Mouse (Mus musculus): Measurements from ENCODE around the gene Cnih3. TPM values are rescaled to one million over a fixed set of nuclear protein-coding genes. Genes with fewer than 3 reads are reported as not detected.

Cnih3 gene
- polyA plus RNA-seq, 1 experiment from 2014 or later: 1.9 TPM

DNA sequence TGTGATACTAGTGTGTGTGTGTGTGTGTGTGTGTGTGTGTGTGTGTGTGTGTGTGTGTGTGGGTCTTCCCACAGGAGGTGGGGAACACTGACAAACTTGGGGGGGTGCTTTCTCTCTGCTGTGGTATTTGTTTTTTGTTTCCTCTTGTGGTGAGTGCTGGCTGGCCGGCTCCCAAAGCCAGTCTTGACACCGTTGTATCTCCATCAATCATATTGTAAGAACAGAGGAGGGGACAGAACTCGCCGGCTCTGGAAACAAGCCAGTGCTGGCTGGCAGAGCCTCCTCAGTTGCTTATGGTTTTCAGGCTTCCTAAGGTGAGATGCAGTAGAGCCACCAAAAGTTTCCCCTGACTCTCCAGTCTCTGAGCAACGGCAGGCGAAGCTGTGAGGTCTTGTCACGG lies 6.1 kb downstream of the Cnih3 start:
- no peaks in the 10 kb centered on the region for H3K36me3 ChIP-seq (ENCODE audit: control insufficient read depth, insufficient read depth, low read length)
- no peaks in the 10 kb centered on the region for H3K9me3 ChIP-seq (ENCODE audit: control insufficient read depth, low read length)
- no peak overlapping the region for H3K27ac ChIP-seq (ENCODE audit: low read depth, low read length)
- no peak overlapping the region for H3K9ac ChIP-seq (ENCODE audit: low read length)
- ATAC-seq (replicated peaks; ENCODE audit: low FRiP score) (no peak), DNase-seq (ENCODE audit: low spot score) (no peak)
- 88% methylated on average over 7 of the region's 7 CpGs for WGBS
- H3K4me2 ChIP-seq (ENCODE audit: low read depth, low read length, severe bottlenecking): no peak overlapping the region
- H3K27me3 ChIP-seq (ENCODE audit: control insufficient read depth, insufficient read depth, low read length): peaks cover 7% of the 10 kb centered on the region
- H3K4me3 ChIP-seq (ENCODE audit: low read depth, low read length): no peak overlapping the region
- peaks cover 3% of the 10 kb centered on the region; the same call in 1 of the 2 replicates for H3K4me1 ChIP-seq (replicated peaks; ENCODE audit: control insufficient read depth, insufficient read depth, low read length)

GRCm38 (mm10) chr1:181360732-181361131 lies 8.3 kb downstream of the Cnih3 start:
- no peaks in the 10 kb centered on the region for H3K9me3 ChIP-seq (ENCODE audit: control insufficient read depth, low read length)
- whole genome bisulfite sequencing: 83% methylated on average over 3 of the region's 3 CpGs
- no peak overlapping the region for H3K27ac ChIP-seq (ENCODE audit: low read depth, low read length)
- no peak overlapping the region for H3K9ac ChIP-seq (ENCODE audit: low read length)
- DNase-seq (ENCODE audit: low spot score): no peak
- H3K27me3 ChIP-seq (ENCODE audit: control insufficient read depth, insufficient read depth, low read length): no peaks in the 10 kb centered on the region
- H3K4me2 ChIP-seq (ENCODE audit: low read depth, low read length, severe bottlenecking): no peak overlapping the region
- no peak for ATAC-seq (replicated peaks; ENCODE audit: low FRiP score)
- H3K36me3 ChIP-seq (ENCODE audit: control insufficient read depth, insufficient read depth, low read length): no peaks in the 10 kb centered on the region
- no peaks in the 10 kb centered on the region for H3K4me1 ChIP-seq (replicated peaks; ENCODE audit: control insufficient read depth, insufficient read depth, low read length)
- H3K4me3 ChIP-seq (ENCODE audit: low read depth, low read length): no peak overlapping the region

- ATAC-seq (replicated peaks; ENCODE audit: low FRiP score) (no peak), DNase-seq (ENCODE audit: low spot score) (no peak)
- H3K4me2 ChIP-seq (ENCODE audit: low read depth, low read length, severe bottlenecking): no peak overlapping the region
- peaks cover 4% of the 10 kb centered on the region; the same call in 1 of the 2 replicates for H3K4me1 ChIP-seq (replicated peaks; ENCODE audit: control insufficient read depth, insufficient read depth, low read length)
- H3K27ac ChIP-seq (ENCODE audit: low read depth, low read length): no peak overlapping the region
- H3K9me3 ChIP-seq (ENCODE audit: control insufficient read depth, low read length): no peaks in the 10 kb centered on the region
- WGBS: 86% methylated on average over 4 of the region's 4 CpGs
- no peaks in the 10 kb centered on the region for H3K36me3 ChIP-seq (ENCODE audit: control insufficient read depth, insufficient read depth, low read length)
- no peak overlapping the region for H3K9ac ChIP-seq (ENCODE audit: low read length)
- H3K27me3 ChIP-seq (ENCODE audit: control insufficient read depth, insufficient read depth, low read length): no peaks in the 10 kb centered on the region
- no peak overlapping the region for H3K4me3 ChIP-seq (ENCODE audit: low read depth, low read length)
Measured at GRCm38 (mm10) chr1:181364025-181364424, 11.6 kb downstream of the Cnih3 start.

DNA sequence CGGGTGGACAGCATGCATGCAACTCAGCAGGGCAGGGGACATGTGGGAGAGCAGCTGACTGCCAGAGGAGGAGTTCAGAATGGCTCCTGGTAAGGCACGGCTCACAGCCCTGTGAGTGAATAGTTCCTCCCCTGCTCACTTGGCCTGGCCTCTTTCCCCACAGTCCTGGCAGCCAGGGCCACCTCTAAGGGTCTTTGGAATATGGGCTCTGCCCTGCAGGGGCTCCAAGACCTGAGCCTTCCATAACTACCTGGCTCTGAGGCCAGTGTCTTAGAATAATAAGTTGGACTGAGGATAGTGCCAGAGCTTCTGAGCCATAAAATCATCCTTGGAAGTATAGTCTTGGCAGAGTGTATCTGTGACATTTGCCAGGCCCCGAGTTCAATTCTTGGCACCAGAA lies 12.9 kb downstream of the Cnih3 start:
- no peak for DNase-seq (ENCODE audit: low spot score)
- no peaks in the 10 kb centered on the region for H3K36me3 ChIP-seq (ENCODE audit: control insufficient read depth, insufficient read depth, low read length)
- no peak overlapping the region for H3K27ac ChIP-seq (ENCODE audit: low read depth, low read length)
- H3K4me3 ChIP-seq (ENCODE audit: low read depth, low read length): no peak overlapping the region
- no peak overlapping the region for H3K9ac ChIP-seq (ENCODE audit: low read length)
- WGBS: 86% methylated on average over 3 of the region's 3 CpGs
- H3K4me2 ChIP-seq (ENCODE audit: low read depth, low read length, severe bottlenecking): no peak overlapping the region
- no peaks in the 10 kb centered on the region for H3K27me3 ChIP-seq (ENCODE audit: control insufficient read depth, insufficient read depth, low read length)
- H3K4me1 ChIP-seq (replicated peaks; ENCODE audit: control insufficient read depth, insufficient read depth, low read length): peaks cover 4% of the 10 kb centered on the region; the same call in 1 of the 2 replicates
- ATAC-seq (replicated peaks; ENCODE audit: low FRiP score): no peak
- no peaks in the 10 kb centered on the region for H3K9me3 ChIP-seq (ENCODE audit: control insufficient read depth, low read length)

GRCm38 (mm10) chr1:181368789-181369570 lies 16.6 kb downstream of the Cnih3 start:
- ATAC-seq (replicated peaks; ENCODE audit: low FRiP score): no peak
- peaks cover 4% of the 10 kb centered on the region; the same call in 1 of the 2 replicates for H3K4me1 ChIP-seq (replicated peaks; ENCODE audit: control insufficient read depth, insufficient read depth, low read length)
- 45% methylated on average over 3 of the region's 3 CpGs for WGBS

GRCm38 (mm10) chr1:181370370-181370769 lies 17.9 kb downstream of the Cnih3 start:
- no peak overlapping the region for H3K4me3 ChIP-seq (ENCODE audit: low read depth, low read length)
- 72% methylated on average over 3 of the region's 3 CpGs for WGBS

More at GRCm38 (mm10) chr1:181368789-181369570, 16.6 kb downstream of the Cnih3 start:
- H3K9me3 ChIP-seq (ENCODE audit: control insufficient read depth, low read length): no peaks in the 10 kb centered on the region
- no peak overlapping the region for H3K9ac ChIP-seq (ENCODE audit: low read length)
- H3K27ac ChIP-seq (ENCODE audit: low read depth, low read length): no peak overlapping the region
- H3K27me3 ChIP-seq (ENCODE audit: control insufficient read depth, insufficient read depth, low read length): no peaks in the 10 kb centered on the region
- no peaks in the 10 kb centered on the region for H3K36me3 ChIP-seq (ENCODE audit: control insufficient read depth, insufficient read depth, low read length)
- H3K4me3 ChIP-seq (ENCODE audit: low read depth, low read length): no peak overlapping the region
- no peak overlapping the region for H3K4me2 ChIP-seq (ENCODE audit: low read depth, low read length, severe bottlenecking)
- no peak for DNase-seq (ENCODE audit: low spot score)

DNA sequence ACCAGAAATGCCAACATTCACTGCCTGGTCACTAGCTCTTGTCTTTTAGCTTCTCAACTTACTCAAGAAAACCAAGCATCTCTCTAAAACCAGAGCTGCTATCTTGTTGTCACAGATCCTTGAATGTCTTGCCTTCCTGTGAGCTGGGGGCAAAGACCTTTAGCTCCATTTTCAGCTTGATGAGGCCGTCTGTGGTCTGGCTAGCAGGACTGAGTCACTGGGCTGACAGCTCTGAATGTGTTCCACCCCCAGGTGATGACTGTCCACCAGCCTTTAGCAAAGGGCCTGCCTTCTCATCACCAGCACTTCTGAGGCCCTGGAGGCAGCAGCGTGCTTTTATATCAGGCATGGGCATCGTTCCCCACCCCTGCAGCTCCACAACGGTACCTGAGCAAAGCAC lies 18.8 kb downstream of the Cnih3 start:
- no peak overlapping the region for H3K4me3 ChIP-seq (ENCODE audit: low read depth, low read length)
- peaks cover 4% of the 10 kb centered on the region; the same call in 1 of the 2 replicates for H3K4me1 ChIP-seq (replicated peaks; ENCODE audit: control insufficient read depth, insufficient read depth, low read length)
- 83% methylated on average over 4 of the region's 4 CpGs for WGBS
- H3K9me3 ChIP-seq (ENCODE audit: control insufficient read depth, low read length): no peaks in the 10 kb centered on the region
- no peak overlapping the region for H3K27ac ChIP-seq (ENCODE audit: low read depth, low read length)
- no peak for ATAC-seq (replicated peaks; ENCODE audit: low FRiP score)
- no peak overlapping the region for H3K4me2 ChIP-seq (ENCODE audit: low read depth, low read length, severe bottlenecking)
- no peak overlapping the region for H3K9ac ChIP-seq (ENCODE audit: low read length)
- no peaks in the 10 kb centered on the region for H3K27me3 ChIP-seq (ENCODE audit: control insufficient read depth, insufficient read depth, low read length)
- H3K36me3 ChIP-seq (ENCODE audit: control insufficient read depth, insufficient read depth, low read length): no peaks in the 10 kb centered on the region
- no peak for DNase-seq (ENCODE audit: low spot score)

More at GRCm38 (mm10) chr1:181370370-181370769, 17.9 kb downstream of the Cnih3 start:
- ATAC-seq (replicated peaks; ENCODE audit: low FRiP score) (no peak), DNase-seq (ENCODE audit: low spot score) (no peak)
- Histone ChIP-seq H3K36me3 (ENCODE audit: control insufficient read depth, insufficient read depth, low read length) (no peaks in the 10 kb centered on the region), H3K4me1 (replicated peaks; ENCODE audit: control insufficient read depth, insufficient read depth, low read length) (peaks cover 4% of the 10 kb centered on the region; the same call in 1 of the 2 replicates), H3K27me3 (ENCODE audit: control insufficient read depth, insufficient read depth, low read length) (no peaks in the 10 kb centered on the region), H3K4me2 (ENCODE audit: low read depth, low read length, severe bottlenecking) (no peak overlapping the region), H3K9ac (ENCODE audit: low read length) (no peak overlapping the region), H3K9me3 (ENCODE audit: control insufficient read depth, low read length) (no peaks in the 10 kb centered on the region), H3K27ac (ENCODE audit: low read depth, low read length) (no peak overlapping the region)

DNA sequence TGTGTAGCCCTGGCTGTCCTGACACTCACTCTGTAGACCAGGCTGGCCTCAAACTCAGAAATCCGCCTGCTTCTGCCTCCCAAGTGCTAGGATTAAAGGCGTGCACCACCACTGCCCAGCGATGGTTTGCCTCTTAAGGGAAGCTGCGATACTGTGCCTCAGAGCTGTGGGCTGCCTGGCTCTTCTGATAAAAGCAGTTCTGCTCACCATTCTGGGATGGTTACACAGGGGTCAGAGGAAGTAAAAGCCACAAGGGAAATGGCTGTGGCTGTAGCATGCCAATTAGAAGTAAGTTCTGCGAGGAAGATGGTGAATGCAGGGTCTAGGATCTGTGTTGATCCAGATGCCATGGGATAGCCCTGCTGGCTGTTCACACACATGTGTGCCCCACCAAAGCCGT lies 19.9 kb downstream of the Cnih3 start:
- ATAC-seq (replicated peaks; ENCODE audit: low FRiP score) (no peak), DNase-seq (ENCODE audit: low spot score) (no peak)
- Histone ChIP-seq H3K9ac (ENCODE audit: low read length) (no peak overlapping the region), H3K4me3 (ENCODE audit: low read depth, low read length) (no peak overlapping the region), H3K4me2 (ENCODE audit: low read depth, low read length, severe bottlenecking) (no peak overlapping the region), H3K4me1 (replicated peaks; ENCODE audit: control insufficient read depth, insufficient read depth, low read length) (peaks cover 4% of the 10 kb centered on the region; the same call in 1 of the 2 replicates), H3K27me3 (ENCODE audit: control insufficient read depth, insufficient read depth, low read length) (no peaks in the 10 kb centered on the region), H3K36me3 (ENCODE audit: control insufficient read depth, insufficient read depth, low read length) (no peaks in the 10 kb centered on the region), H3K27ac (ENCODE audit: low read depth, low read length) (no peak overlapping the region), H3K9me3 (ENCODE audit: control insufficient read depth, low read length) (no peaks in the 10 kb centered on the region)
- WGBS: 76% methylated on average over 6 of the region's 6 CpGs

Measured in forebrain, embryonic 11.5 days (tissue).